Mouse (Mus musculus) bone marrow, adult 2 months (tissue): ENCODE results near the gene Erp44.

ENCODE experiments used
- CTCF ChIP-seq: fragments of 200-500 bp; IDR thresholded peaks from 2 replicates; pipeline ENCODE4 v1.5.1; 2011; ENCODE audit warnings: low read length, control low read depth; ENCODE audit not compliant: control insufficient read depth, insufficient read depth
- POLR2A ChIP-seq: fragments of 200-500 bp; IDR thresholded peaks from 2 replicates; pipeline ENCODE4 v1.6.1; 2011; ENCODE audit warnings: low read depth, mild to moderate bottlenecking, control low read depth, low read length, borderline replicate concordance; ENCODE audit not compliant: control insufficient read depth

DNA sequence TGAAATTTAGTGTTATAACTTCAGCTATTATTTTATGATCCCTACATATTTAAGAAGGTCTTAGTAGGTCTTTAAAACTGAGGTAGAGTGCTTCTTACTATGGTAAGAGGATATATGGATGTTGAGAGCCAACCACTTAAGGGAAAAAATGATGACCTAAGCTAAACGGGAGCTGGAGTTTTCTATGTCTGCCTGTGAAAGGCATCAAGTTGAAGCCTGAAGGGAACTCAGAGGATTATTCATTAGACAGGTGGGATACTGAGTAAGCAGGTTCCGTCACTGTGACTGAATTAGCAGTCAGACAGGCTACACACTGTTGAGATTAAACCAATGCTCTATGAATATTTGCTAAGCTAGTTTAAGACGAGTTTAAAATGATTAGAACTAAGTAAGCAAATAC, 2.3 kb downstream of the Erp44 start:
- no peak for TF ChIP-seq POLR2A
- TF ChIP-seq CTCF: no peak
